In the genomic region with DNA sequence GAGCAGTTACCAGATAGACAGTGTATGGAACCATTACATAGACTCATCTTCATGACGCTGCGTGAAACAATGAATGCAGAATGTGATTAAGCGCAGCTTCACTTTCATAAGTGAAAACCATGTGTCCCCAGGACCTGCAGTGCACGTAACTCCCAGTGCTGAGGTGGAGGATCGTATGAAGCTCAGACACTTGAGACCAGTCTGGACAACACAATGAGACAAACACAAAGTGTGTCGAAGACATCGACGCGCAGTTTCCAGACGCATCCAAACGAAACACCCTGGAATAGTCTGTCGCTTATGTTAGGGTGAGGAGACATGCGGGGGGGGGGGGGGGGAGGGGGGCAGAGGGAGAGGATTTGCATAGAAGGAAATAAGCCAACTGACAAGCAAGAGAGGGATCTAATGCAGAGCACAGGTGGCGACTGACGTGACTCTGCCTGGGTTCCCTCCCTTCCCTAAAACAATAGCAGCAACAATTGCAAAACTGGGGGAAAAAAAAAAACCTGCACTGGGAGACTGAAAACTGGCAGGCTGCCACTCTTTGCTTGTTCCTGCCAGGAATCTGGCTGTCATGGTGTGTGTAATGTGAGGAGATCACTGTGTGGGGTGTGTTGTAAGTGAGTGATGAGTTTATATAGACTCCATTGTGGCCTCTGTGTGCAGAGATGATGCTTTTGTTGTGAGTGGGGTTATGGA, we compare ENCODE assay signal across 8 mouse cellular contexts. TPM values are rescaled to one million over a fixed set of nuclear protein-coding genes. Genes with fewer than 3 reads are reported as not detected.
DNase-seq lines count a peak whose midpoint lies in the region; ATAC-seq lines count a peak whose summit lies in the region.

No protein-coding gene starts in this region.

- ATAC-seq in forebrain, embryonic 12.5 days (ENCODE audit: low FRiP score), result no peak
- no peak; the same call in 1 of the 2 replicates for ATAC-seq in heart, embryonic 13.5 days (ENCODE audit: extremely low read depth, insufficient number of reproducible peaks, low FRiP score, low TSS enrichment)

- no peaks in the 10 kb centered on the region for H3K36me3 ChIP-seq in forebrain, embryonic 12.5 days (replicated peaks)
- H3K36me3 ChIP-seq in forebrain, embryonic 10.5 days (replicated peaks), result no peaks in the 10 kb centered on the region
- H3K36me3 ChIP-seq in heart, embryonic 13.5 days, result no peaks in the 10 kb centered on the region

- no peak overlapping the region for H3K4me3 ChIP-seq in forebrain, embryonic 12.5 days (replicated peaks)
- no peak overlapping the region for H3K4me3 ChIP-seq in forebrain, embryonic 10.5 days
- H3K4me3 ChIP-seq in heart, embryonic 13.5 days, result no peak overlapping the region

- H3K9me3 ChIP-seq in forebrain, embryonic 12.5 days, result no peaks in the 10 kb centered on the region
- no peaks in the 10 kb centered on the region for H3K9me3 ChIP-seq in forebrain, embryonic 10.5 days
- H3K9me3 ChIP-seq in heart, embryonic 13.5 days, result no peaks in the 10 kb centered on the region

- no peaks in the 10 kb centered on the region for H3K4me1 ChIP-seq in forebrain, embryonic 12.5 days
- H3K4me1 ChIP-seq in forebrain, embryonic 10.5 days, result no peaks in the 10 kb centered on the region
- H3K4me1 ChIP-seq in heart, embryonic 13.5 days, result peaks cover 17% of the 10 kb centered on the region

- no peak overlapping the region for H3K9ac ChIP-seq in forebrain, embryonic 12.5 days
- 0 out of 2 replicates have a peak overlapping the region, but pooled peaks have one; percentile 33 for H3K9ac ChIP-seq in heart, embryonic 13.5 days

- no peak for DNase-seq in forebrain, embryonic 10.5 days (ENCODE audit: extremely low spot score, low spot score)
- DNase-seq in urinary bladder, postnatal 14 days (ENCODE audit: low spot score), result peak; percentile 7
- no peak for DNase-seq in urinary bladder, adult 18-20 months (ENCODE audit: low spot score in 2 of 2)
- DNase-seq in layer of hippocampus, postnatal 14 days (ENCODE audit: low spot score in 2 of 2), result peak; percentile 46 to 59
- no peak for DNase-seq in spleen, postnatal 36 days (ENCODE audit: low spot score in 2 of 2)
- no peak for DNase-seq in spleen, postnatal 14 days (ENCODE audit: low spot score in 2 of 2)

- H3K27ac ChIP-seq in forebrain, embryonic 12.5 days, result 0 out of 2 replicates have a peak overlapping the region, but pooled peaks have one; percentile 20
- H3K27ac ChIP-seq in forebrain, embryonic 10.5 days, result no peak overlapping the region
- H3K27ac ChIP-seq in heart, embryonic 13.5 days (replicated peaks), result peak overlapping the region; percentile 36; the same call in 1 of the 2 replicates

- H3K4me2 ChIP-seq in forebrain, embryonic 12.5 days, result no peak overlapping the region
- peak overlapping the region; percentile 46 for H3K4me2 ChIP-seq in heart, embryonic 13.5 days

- no peaks in the 10 kb centered on the region for H3K27me3 ChIP-seq in forebrain, embryonic 12.5 days
- no peaks in the 10 kb centered on the region for H3K27me3 ChIP-seq in forebrain, embryonic 10.5 days (ENCODE audit: poor library complexity, severe bottlenecking)
- no peaks in the 10 kb centered on the region for H3K27me3 ChIP-seq in heart, embryonic 13.5 days (replicated peaks)

- 79% methylated on average over 14 of the region's 15 CpGs for whole genome bisulfite sequencing in forebrain, embryonic 12.5 days
- 88% methylated on average over 14 of the region's 15 CpGs for WGBS in forebrain, embryonic 10.5 days
- WGBS in heart, embryonic 13.5 days, result 53% methylated on average over 14 of the region's 15 CpGs

RNA-seq across cellular contexts. Expression of a gene that starts 40.3 kb away (rescaled TPM):
- polyA plus RNA-seq in forebrain, embryonic 12.5 days (2016; fragmentation: Nextera tagmentation; extraction: Ambion mirVana), result 33.3 and 36.4 TPM in 2 replicates
- 14.2 and 15.4 TPM in 2 replicates for polyA plus RNA-seq in forebrain, embryonic 10.5 days (2016; fragmentation: Nextera tagmentation; extraction: Ambion mirVana)
- 24.3 and 28.2 TPM in 2 replicates for polyA plus RNA-seq in heart, embryonic 13.5 days (2015; fragmentation: Nextera tagmentation; extraction: Ambion mirVana)
- total RNA-seq in layer of hippocampus, postnatal 14 days (2021), result 10 to 100 TPM; 62.2 to 70.4 TPM

Comparison
In these comparisons a context has a peak if more than half of its experiments do, and no peak if none do; other contexts are left out.
1. DNase-seq: peak in urinary bladder, postnatal 14 days (single experiment) and layer of hippocampus, postnatal 14 days (2 of 2); none in forebrain, embryonic 10.5 days (single experiment), urinary bladder, adult 18-20 months (0 of 2), spleen, postnatal 36 days (0 of 2) and spleen, postnatal 14 days (0 of 2).